Comparison of ENCODE assay signal across 24 mouse cellular contexts in the genomic region with DNA sequence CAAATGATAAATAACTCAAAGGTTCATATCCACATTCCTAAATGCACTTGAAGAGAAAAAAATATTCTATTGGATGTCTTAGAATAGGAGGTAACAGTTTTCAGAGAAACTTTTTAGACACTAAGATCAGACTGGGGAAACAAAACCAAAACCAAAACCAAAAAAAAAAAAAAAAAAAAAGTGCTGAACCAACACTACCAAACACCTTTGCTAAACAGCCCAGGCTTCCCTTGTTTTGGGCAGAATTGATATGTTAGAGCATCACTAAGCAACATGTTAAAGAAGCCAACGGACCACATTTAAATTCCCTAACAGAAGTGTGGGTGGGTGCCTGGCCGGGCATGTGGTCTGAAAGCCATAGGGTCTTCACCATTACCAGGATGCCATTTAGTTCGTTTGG.
DNase-seq lines count a peak whose midpoint lies in the region; ATAC-seq lines count a peak whose summit lies in the region.
"Had no signal": no experiment of that assay in that cellular context is flagged by ENCODE, and none has a peak within 500 bp of the region (broad histone marks: within the 10 kb centered on the region; RNA-seq: fewer than 3 reads in every experiment).

No protein-coding gene starts in this region.

- H3K36me3 ChIP-seq in kidney, embryonic 14.5 days (ENCODE audit: control insufficient read depth, insufficient read depth, low read length) = no peaks in the 10 kb centered on the region
- H3K36me3 ChIP-seq: embryonic facial prominence, embryonic 12.5 days; embryonic facial prominence, embryonic 15.5 days; heart, embryonic 12.5 days; heart, embryonic 15.5 days; hindbrain, embryonic 10.5 days; hindbrain, embryonic 13.5 days had no signal

- peaks cover 11% of the 10 kb centered on the region; the same call in 1 of the 2 replicates for H3K4me1 ChIP-seq in kidney, embryonic 14.5 days (ENCODE audit: control insufficient read depth, insufficient read depth, low read length)

- no peak overlapping the region for H3K4me2 ChIP-seq in kidney, embryonic 14.5 days (replicated peaks; ENCODE audit: low read depth, low read length)
- H3K4me2 ChIP-seq: embryonic facial prominence, embryonic 12.5 days; embryonic facial prominence, embryonic 15.5 days; heart, embryonic 12.5 days; heart, embryonic 15.5 days had no signal

- no peak overlapping the region for H3K4me3 ChIP-seq in kidney, embryonic 14.5 days (ENCODE audit: low read length)
- H3K4me3 ChIP-seq: embryonic facial prominence, embryonic 12.5 days; embryonic facial prominence, embryonic 15.5 days; heart, embryonic 12.5 days; heart, embryonic 15.5 days; hindbrain, embryonic 10.5 days; hindbrain, embryonic 13.5 days had no signal

- H3K9me3 ChIP-seq in kidney, embryonic 14.5 days (ENCODE audit: control insufficient read depth, low read length) = no peaks in the 10 kb centered on the region
- H3K9me3 ChIP-seq: embryonic facial prominence, embryonic 12.5 days; embryonic facial prominence, embryonic 15.5 days; heart, embryonic 12.5 days; heart, embryonic 15.5 days; hindbrain, embryonic 10.5 days; hindbrain, embryonic 13.5 days had no signal

- 85% methylated on average over 3 of the region's 3 CpGs for WGBS in kidney, embryonic 14.5 days

- H3K27ac ChIP-seq in kidney, embryonic 14.5 days (ENCODE audit: low read depth, low read length) = no peak overlapping the region
- H3K27ac ChIP-seq: embryonic facial prominence, embryonic 15.5 days; heart, embryonic 15.5 days had no signal

- peak; percentile 57 for ATAC-seq in activated CD4-positive, CD25-positive, alpha-beta regulatory T cell, adult 4 months
- peak; percentile 72 for ATAC-seq in inflammation-experienced regulatory T-cells, adult 6 months
- no peak for ATAC-seq in megakaryocyte progenitor cell, adult 5-6 weeks (replicated peaks; ENCODE audit: poor library complexity)
- no peak for ATAC-seq in kidney, embryonic 14.5 days (ENCODE audit: low FRiP score, low TSS enrichment)
- ATAC-seq: forebrain, embryonic 14.5 days; forebrain, postnatal 0 days; hindbrain, embryonic 16.5 days had no signal

- DNase-seq in CD4-positive helper T cell, adult 2 months (ENCODE audit: low read depth, low spot score) = peak; percentile 21
- no peak for DNase-seq in testis, postnatal 10 days (ENCODE audit: low spot score)
- DNase-seq: adrenal gland, postnatal 10 days; adrenal gland, postnatal 36 days; cerebellum, adult 18-20 months; cerebellum, adult 9-10 months; cerebellum, postnatal 14 days; forebrain, postnatal 0 days; gastrocnemius, postnatal 25 days; heart, adult 18-20 months; heart, postnatal 10 days; heart, postnatal 36 days had no signal

- H3K27me3 ChIP-seq in kidney, embryonic 14.5 days (ENCODE audit: control insufficient read depth, insufficient read depth, low read length) = no peaks in the 10 kb centered on the region
- H3K27me3 ChIP-seq: embryonic facial prominence, embryonic 12.5 days; embryonic facial prominence, embryonic 15.5 days; heart, embryonic 12.5 days; heart, embryonic 15.5 days; hindbrain, embryonic 13.5 days had no signal

- no peak overlapping the region for H3K9ac ChIP-seq in kidney, embryonic 14.5 days (ENCODE audit: low read depth, low read length)
- H3K9ac ChIP-seq: embryonic facial prominence, embryonic 12.5 days; embryonic facial prominence, embryonic 15.5 days; forebrain, postnatal 0 days; heart, embryonic 12.5 days; heart, embryonic 15.5 days; hindbrain, embryonic 13.5 days had no signal

Comparison
In these comparisons a context has a peak if more than half of its experiments do, and no peak if none do; other contexts are left out.
1. ATAC-seq: peak in activated CD4-positive, CD25-positive, alpha-beta regulatory T cell, adult 4 months (single experiment) and inflammation-experienced regulatory T-cells, adult 6 months (single experiment); none in megakaryocyte progenitor cell, adult 5-6 weeks (single experiment) and kidney, embryonic 14.5 days (single experiment).